Mouse (Mus musculus) left cerebral cortex, postnatal 36 days (tissue): Measurements from ENCODE around the gene Evi2a. TPM values are rescaled to one million over a fixed set of nuclear protein-coding genes. Genes with fewer than 3 reads are reported as not detected.

ENCODE experiments used
- DNase-seq, 2 experiments: peaks; one replicate each; pipeline ENCODE4 v3.0.0; 2021 to 2022; ENCODE audit warnings: low spot score in 2 of 2, mixed read lengths in 1 of 2
- intact Hi-C: fragments of 180-260 bp; cut with DNase I; formaldehyde crosslinking; loops from one replicate; pipeline ENCODE4 v1.15.1; 2025
- total RNA-seq, 2 experiments: library from RNA; stranded (reverse); gene quantifications; 2 replicates each; pipeline ENCODE4 v1.2.3; 2021

Gene Evi2a
- total RNA-seq, 2 experiments from 2014 or later, result 13.6 to 18.8 TPM

DNA sequence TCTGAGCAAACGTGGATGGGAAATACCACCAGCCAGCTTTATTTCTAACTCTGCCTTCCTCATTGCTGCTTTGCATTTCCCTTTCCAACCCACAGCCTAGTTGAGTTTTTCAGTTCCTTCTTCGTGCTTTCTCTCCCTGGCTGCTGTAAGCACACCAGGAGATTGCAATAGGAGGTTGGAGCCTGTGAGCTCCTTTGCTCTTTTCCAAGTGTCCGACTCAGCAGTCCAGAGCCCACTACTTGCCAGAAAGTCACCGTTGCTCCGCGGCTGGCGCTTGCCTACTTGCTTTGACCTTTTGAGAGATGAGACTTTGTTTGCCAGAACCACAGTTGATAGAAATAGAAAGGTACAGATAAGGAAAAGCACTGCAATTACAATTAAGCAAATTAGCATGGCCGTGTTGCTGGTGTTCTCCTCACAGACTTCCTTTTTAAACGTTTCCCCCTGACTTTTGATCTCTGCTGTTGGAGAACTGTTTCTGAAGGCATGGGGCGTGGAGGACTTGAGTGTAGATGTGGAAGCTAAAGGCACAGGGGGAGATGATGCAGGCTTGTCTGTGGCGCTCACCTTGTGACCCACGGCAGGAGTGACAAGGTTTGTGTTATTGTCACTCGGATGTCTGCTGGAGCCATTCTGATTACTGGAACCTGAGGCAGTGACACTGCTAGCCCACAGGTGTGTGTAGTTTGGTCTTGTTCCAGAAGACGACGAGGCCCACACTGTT is 3.2 kb downstream of the Evi2a start:
- DNase-seq, result peak; percentile 26 to 33
- intact Hi-C loops, result no loop called here

DNA sequence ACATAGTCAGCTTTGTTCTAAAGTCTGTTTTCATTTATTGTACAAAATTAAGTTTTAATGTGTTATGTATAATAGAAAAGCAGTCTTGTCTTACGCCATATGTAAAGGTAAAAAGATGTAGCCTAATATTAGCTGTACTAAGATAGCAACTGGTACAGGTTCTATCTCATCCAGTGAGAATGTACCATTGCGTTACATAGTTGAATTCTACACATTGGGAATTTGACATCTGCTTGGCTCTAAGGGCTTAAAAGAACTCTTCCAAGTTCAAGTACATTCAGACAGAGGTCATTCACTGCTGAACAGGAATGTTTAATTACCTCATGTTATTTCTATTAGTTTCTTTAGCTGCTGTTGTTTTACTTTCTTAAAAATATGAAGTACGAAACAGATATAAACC is 3.9 kb downstream of the Evi2a start:
- intact Hi-C loops, result no loop called here
- no peak for DNase-seq

DNA sequence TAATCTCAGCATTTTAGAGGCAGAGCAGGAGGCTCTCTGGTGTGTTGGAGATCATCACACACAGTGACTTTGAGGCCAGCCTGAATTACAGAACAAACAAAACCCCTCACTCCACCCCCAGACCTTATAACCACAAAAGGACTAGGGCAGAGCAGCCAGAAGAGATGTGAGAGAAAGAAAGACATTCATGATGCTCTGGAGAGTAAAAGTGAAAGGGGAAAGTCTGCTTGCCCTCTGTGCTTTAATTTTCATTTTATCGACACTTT is 6.2 kb downstream of the Evi2a start:
- intact Hi-C loops, result no loop called here
- DNase-seq, result no peak

DNA sequence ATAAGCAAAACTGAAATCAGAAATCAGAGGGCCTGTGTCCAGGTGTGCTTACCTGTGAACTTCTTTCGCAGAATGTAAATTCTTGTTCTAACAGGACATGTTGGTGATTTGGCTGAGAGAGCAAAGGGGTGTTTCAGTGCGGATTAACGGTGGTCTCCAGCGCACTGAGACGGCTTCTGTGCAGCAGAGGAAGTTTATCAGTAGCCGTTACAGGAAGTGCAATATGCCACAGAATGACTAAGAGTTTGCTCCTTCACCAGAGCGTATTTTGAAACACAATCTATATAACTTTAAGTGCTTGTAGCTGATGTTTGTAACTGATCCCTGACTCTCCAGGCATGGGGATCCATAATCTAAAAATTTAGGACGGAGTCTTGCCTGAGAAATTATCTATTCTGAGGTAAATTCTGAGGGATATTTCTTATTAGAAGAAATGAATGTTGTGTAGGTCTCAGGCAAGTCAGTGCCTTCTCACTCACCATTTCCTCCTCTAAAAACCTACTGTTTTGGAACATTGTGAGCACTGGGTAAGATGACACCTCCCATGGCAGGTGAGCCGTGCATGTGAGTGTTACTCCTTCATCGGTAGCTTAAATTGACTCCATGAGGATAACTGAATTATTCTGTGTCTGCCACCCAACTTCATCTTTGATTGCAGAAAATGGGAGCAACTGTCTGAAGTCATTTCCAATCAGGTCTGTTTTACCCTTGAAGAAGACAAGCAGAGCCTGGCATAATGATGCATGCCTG is 6.7 kb downstream of the Evi2a start, which contains the start of gene Evi2b:
Evi2b (minus strand) TSS at position 203 of the 750 bp plus-strand sequence.
- DNase-seq, result no peak
- intact Hi-C loops, result no loop called here

DNA sequence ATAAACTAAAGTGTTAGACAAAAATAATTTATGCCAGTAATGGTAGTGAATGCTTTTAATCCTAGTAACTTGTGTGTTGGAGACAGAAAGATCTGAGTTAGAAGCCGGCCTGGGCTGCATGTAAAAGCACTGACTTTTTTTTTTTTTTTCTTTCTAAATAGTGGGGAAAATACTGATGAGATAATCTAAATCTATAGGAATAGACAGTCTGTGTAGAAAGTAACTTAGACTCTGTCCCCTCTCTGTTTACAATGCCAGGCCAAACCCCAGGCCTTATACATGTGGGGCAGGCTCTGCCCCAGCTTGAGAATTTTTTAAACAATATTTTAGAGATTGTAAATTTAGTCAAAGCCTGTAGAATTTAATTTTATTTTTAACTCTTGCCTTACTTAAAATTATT is 7.5 kb downstream of the Evi2a start:
- no peak for DNase-seq
- intact Hi-C loops, result no loop called here

DNA sequence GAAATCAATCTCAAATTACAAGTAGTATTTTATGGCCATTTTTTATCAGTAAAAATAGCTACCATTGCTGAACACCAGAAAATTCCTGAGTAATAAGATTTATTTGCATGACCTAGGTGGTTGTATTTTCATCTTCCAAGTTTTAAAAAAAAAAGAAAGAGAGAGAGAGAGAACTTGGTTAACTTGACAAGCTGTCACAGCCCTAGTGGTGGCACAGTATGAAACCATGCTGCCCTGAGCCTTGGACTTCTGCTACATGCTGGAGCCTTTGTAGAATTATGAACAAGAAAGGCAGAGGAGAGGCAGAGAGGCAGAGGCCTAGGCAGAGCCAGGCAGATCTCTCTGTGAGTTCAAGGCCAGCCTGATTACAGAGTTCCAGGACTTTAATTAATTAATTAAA is 8.5 kb downstream of the Evi2a start:
- intact Hi-C loops, result no loop called here
- no peak for DNase-seq

DNA sequence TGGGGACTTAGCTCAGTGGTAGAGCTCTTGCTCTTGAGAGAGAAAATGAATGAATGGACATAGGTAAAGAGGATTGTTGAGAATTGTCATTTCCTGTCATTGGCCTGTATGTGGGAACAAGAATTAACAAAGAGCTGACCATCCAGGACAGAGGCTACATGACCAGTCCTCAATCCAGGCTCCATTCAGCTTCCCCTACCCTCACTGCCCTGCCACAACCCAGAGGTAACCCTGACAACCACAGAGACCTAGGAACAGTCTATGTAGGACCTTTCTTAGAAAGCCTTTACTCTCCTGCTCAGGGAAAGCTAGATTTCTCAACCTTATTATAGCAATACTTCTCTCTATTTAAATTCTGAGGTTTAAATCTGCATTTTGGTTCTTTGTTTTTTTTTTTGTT is 9.6 kb downstream of the Evi2a start:
- no peak for DNase-seq
- intact Hi-C loops, result no loop called here

DNA sequence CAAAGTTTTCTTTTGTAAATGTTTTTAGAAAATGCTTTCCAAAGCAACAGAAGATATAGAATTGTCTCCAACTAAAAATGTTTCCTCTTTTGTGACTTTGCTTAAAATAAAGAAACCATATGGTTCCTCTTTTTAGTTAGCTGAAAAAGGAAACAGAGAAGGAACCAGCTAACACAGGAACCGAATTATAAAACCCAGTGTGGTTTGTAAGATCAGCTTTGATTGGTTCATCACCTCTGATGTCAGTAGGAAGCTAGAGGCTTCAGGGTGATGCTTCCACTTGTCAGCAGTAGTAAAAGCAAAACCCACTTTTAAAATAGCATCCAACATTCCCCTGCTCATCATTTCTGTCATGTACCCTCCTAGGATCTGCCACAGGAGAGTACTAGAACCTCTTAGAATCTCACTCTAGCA is 10.5 kb downstream of the Evi2a start:
- intact Hi-C loops, result no loop called here
- peak in 1 of 2 experiments; percentile 20 for DNase-seq

DNA sequence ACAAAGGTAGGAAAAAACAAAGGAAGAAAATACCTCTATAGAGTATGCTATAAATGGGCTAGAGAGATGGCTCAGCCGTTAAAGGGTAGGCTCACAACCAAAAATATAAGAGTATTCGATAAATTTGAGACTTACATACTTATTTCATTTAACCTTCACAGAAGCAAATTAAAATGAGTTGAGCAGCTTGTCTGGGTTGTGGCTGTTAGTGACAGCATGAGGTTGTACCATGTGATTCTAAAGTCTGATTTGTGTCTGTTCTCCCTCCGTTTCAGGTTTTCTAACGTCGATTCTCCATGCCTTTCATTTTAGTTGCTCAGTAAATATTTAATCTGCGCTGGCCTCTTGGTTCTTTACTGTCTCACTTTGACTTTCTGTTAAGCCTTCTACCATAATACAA is 11.1 kb downstream of the Evi2a start:
- DNase-seq, result no peak
- intact Hi-C loops, result no loop called here

DNA sequence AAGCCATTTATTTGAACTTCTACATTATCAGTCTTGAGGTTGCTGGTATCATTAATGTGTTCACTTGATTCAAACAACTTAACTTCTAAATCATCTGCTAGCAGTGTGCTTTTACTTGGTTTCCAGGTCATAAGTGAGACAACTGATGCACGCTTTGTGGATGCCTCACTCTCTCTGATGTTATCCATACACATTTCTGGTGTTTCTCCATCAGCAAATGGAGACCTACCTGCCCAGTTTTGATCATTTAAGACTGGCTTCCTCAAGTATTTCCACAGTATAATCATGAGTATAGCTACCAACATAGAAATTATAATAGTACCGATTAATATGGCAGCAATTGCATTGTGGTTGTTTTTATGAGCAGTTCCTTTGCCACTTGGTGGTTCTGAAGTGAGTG is 14.6 kb downstream of the Evi2a start:
- intact Hi-C loops, result no loop called here
- DNase-seq, result no peak

DNA sequence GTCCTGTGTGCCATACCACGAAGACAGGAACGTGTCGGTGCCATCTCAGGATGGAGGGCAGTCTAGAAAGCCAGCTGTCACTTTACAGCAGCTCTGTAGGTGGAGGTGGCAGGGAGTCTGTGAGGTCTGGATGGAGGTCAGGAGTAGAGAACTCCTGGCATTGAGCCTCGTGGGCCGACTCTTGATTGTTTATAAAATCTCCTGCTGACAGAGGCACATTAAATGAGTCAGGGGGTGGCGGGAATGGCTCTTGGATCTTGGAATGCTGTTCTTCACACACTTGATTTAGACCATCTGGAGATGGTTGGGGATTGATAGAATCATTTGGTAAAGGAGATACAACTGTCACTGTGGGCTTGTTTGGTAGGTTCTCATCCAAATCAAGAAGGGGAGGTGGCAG is 15.1 kb downstream of the Evi2a start:
- intact Hi-C loops, result no loop called here
- no peak for DNase-seq

DNA sequence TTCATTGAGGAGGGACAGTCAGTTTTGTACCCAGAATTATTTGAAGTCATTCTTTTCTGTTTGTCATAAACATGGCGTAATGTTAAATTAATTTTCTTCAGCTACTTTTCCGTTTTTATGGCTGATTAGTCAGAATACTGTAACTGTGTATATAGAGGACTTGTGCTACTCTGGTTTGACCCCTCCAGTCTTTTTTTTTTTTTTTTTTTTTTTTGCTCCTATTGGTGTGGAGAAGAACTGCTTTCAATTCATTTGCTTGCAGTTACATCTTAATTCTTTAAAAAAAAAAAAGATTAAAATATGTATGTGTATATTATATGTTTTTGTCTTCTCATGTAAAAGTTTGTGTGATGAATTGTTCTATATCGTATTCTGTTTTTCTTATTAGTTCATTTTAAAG is 18.4 kb downstream of the Evi2a start:
- no peak for DNase-seq
- intact Hi-C loops, result no loop called here

DNA sequence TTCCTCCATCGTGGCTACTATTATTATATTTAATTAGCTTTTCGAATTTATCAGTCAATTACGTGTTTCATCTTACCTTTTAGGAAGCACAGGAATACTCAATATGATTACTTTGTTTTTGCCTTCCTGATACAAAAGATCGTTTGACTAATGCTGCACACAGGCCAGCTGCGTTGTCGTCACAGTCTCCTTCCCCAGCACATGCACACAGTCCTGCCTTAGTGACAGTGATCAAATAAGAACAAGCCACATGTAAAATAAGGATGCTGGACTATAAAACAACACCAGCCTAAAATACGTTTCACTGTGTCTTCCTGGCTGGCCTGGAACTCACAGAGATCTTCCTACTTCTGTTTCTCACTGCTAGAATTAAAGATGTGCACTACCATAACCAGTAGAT is 25.9 kb downstream of the Evi2a start:
- DNase-seq, result no peak

DNA sequence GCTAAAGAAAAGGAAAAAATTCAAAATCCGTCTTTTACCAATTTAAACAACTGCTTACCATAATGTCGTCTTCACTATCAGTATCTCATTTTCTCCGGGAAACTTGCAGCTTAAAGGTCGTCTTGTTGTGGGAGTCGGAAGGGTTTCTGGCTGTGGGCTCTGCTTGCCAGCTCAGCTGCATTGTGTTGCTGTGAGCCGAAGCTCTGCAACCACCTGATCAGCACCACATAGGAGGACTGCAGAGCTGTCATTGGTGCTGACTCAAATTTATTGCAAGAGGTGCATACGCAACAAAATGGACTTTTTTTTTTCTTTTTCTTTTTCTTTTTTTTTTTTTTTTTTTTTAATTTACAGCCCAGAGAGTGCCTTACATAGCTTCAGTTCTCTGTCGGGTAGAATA is 26.6 kb downstream of the Evi2a start, which contains the start of gene Omg:
Omg (minus strand) TSS at position 240 of the 400 bp plus-strand sequence.
- DNase-seq, result peak; percentile 70
- intact Hi-C loops, result loop anchor here (5.0 kb wide), 1 partner anchor 37 kb away; no protein-coding TSS in a partner anchor

More for the DNA sequence above, 25.9 kb downstream of the Evi2a start:
- intact Hi-C loops, result loop anchor here (5.0 kb wide), 1 partner anchor 37 kb away; no protein-coding TSS in a partner anchor

DNA sequence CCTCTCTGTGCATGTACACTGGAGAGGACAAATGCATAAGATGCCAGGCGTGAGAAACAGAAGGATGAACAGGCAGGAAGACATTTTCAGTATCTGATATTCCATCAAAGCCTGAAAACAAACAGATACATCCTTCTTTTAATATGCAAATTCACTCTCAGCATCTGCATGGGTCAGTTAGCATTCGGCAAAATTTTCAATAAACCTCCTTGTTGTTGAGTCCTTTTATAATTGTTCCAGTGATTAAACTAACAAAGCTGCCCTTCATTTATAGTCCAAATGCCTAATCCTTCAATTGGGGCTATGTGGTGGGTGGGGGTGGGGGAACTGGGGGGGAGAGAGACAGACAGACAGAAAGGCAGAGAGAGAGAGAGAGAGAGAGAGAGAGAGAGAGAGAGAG is 27.5 kb downstream of the Evi2a start:
- intact Hi-C loops, result loop anchor here (5.0 kb wide), 1 partner anchor 36 kb away; no protein-coding TSS in a partner anchor
- no peak for DNase-seq

DNA sequence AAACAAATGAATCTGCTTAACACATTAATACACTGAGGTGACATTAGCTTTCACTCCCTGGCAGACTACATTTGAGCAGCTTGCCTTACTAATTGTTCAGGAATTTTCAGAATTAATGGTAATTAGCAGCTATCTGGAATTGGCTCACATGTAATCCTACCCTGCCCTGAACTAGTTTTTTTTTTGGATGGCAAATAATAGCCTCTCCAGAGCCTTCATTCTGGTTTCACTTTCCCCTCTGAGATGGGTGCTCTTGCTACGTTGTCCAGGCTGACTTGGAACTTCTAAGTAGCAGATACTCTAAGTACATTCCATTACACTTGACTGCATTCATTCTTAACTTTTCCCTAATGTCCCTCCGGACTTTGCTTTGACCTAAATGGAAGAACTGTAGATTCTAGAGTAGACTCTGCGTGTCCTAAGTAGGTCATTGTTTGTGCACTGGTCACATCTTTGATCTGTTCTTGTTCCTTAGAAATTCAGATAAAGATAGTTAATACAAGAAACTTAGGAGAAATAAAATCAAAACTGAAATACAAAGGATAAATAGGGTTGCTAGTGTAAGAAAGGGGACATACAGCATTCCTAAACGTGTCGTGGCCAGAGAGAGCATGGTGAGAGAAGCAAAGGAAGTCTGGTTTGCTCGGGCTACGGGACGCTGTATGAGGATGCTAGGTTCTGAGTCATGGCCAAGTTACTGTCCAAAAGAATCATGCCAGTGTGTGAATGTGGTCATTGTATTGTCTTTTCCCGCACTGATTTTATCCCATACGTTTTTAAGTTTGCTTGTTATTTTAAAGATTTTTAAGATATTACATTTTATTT is 35.2 kb downstream of the Evi2a start:
- intact Hi-C loops, result no loop called here
- no peak for DNase-seq

DNA sequence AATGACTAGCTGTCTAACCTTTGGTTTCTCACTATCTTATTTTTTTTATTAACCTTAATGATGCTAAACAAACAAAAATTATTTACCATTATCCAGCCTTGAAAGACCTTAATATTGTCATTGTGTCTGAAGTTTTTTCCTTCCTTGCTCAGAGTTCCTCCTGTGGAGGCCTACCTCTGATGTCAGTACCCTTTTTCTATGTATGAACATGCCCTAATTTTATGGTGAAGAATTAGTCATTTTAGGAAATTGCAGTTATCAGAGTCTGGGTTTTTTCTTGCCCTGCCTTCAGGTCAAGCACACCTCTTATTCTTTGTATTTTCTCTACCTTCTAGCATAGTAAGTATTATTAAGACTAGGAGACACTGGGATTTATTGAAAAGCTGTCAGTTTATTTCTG is 45.7 kb downstream of the Evi2a start:
- intact Hi-C loops, result no loop called here
- no peak for DNase-seq

DNA sequence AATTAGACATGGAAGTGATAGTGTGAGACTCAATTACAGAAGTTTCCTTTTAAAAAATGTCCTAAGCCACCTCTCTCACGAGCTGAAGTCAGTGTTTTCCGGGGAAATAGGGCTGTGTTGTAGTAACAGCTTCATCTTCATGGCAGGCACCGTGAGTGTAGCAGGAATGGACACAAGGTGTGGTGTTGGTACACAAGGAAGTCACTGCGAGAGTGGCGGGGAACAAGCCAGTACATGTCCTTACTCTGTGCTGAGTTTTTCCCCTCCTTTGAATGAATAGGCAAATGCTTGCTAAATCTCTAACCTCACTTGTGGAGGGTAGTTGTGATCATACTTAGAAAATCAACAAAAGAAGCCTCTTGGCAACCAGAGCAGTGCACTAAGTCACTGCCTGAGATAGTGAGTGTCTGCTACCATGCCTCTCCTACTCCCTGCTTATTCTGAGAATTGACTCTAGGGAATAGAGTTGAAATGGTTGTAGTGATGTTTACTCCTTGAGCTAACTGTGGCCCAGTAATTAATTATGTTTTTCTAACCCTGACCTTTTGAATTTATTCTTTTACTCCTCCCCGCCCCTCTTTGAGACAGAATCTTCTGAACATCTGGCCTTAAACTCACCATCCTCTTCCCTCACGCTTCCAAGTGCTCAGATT is 46.4 kb downstream of the Evi2a start:
- no peak for DNase-seq
- intact Hi-C loops, result no loop called here

DNA sequence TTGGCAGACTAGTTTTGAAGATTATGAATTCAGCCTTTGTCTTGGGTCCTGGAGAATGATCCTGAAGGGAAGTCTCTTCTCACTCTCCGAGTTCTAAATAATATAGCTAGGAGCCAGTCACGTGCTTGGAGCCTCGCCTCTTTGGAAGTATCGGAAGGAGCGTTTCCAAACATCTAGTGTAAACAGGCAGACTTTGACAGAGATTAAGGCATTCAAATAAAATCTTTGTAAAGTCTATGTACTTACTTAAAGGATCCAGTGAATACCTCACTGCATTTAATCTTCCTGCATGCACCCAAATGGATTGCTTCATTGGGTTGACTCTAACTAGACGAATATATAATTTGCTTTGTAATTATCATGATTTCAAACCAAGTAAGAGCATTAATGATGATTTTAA is 47.0 kb downstream of the Evi2a start:
- DNase-seq, result no peak
- intact Hi-C loops, result no loop called here
